Mouse (Mus musculus) ES-CJ7 (cell line): ENCODE measurements around the gene Pcdh8.
A peak's percentile ranks its signal among the peaks of the same experiment; 100 is the strongest.

Experiments used
- DNase-seq: peaks from one replicate; pipeline ENCODE4 v3.0.0; 2011; ENCODE audit warnings: low read depth, low spot score

Pcdh8 gene

DNA sequence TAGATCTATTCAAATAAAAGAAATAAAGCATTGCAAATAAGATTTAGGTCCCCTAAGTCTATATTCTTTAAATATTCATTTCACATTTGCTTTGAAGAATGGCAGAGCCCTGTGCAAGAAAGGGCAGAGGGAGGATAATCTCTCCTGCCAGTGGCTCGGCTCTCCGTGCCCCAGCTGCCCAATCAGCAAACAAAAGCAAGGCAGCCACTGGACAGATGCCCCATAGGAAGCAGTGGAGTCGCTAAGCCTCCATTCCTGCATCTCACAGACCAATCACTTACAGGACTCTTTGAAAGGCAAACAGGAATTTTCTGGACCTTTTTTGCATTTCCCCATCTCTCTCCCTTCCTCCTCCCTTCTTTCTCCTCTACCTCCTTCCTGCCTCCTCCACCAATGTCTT is 17.0 kb downstream of the Pcdh8 start:
- DNase-seq, result no peak

DNA sequence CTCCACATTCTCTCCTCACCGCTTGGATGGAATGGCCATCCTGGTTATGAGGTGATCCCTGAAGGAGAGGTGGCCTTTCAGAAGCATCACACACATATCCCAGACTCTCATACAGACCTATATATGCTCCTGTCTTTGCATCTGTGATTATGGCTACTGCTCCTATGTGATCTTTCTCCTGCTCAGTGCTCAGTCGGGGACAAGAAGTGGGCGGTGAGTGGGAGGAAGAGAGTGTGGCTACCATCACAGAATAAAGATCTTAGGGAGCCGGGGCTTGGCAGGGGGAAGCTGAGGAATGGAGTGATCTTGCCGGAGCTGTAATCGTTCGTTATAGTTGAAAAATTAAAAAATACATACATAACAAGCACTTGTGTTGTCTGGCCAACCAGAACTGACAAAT is 17.4 kb downstream of the Pcdh8 start:
- no peak for DNase-seq

DNA sequence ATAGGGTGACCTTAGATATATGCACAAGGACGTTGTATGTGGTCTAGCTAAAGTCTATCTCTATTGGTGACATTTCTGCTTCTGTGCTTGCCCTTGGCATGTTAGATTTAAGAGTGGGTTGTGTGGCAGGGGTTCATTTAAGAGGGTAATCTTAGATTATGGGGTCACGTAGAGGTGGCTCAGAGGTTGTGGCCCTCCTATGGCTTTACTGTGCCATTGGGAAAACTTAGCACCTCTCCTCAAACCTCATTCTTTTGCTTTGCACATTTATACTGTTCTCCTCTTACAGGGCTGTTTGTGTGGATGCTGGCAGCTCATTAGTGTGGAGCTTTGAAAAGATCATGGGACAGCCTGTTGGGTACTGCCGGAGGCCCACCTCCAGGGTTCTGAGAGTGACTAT is 30.6 kb downstream of the Pcdh8 start:
- no peak for DNase-seq

DNA sequence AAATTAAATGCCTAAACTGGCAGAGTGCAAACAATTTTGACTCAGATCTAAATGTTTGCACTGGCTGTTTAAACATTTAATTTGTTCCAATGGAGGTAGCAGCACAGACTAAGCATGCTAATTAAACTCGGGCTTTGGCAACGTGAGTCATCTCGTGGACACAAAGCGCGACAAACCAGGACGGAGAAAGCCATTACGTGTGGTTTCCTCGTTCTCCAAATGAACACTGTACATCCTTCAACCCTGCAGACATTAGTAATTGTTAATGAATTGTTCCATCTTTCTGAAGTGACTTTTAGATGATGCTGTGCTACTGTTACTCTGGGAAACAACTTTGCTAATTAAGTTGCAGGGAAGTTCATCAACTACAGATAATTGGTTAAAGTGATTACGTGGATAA is 32.7 kb downstream of the Pcdh8 start:
- DNase-seq, result no peak

DNA sequence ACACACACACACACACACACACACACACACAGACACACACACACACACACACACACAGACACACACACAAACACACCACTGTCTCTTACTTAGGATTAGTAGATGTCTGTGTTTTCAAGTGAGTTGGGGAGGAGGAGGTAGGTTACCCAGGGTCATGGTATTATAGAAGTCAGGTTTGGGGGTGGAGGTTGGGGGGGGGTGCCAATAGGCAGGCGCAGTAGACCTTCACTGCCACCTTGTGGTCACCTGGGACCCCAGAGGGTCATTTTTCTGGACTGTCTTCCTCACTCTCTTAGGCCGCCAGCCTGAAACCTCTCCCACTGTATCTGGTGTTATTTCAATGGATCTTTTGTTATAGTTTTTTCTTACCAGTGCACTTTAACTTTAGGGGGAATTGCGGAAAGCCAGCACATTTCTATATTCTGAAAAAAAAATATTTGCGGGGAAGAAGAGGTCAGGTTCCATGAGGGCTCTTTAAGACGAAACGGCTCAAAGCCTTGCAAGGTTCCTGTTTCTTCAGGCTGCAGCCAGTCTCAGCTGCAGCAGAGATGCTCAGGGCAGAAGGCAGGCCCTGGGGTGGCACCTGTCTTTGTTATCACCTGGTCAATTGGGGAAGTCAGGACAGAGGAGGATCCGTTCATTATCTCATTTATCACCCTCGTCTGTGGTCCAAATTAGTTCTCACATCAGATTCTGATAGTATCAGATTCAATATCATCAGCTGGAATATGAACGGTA is 33.3 kb downstream of the Pcdh8 start:
- DNase-seq, result peak; percentile 37

DNA sequence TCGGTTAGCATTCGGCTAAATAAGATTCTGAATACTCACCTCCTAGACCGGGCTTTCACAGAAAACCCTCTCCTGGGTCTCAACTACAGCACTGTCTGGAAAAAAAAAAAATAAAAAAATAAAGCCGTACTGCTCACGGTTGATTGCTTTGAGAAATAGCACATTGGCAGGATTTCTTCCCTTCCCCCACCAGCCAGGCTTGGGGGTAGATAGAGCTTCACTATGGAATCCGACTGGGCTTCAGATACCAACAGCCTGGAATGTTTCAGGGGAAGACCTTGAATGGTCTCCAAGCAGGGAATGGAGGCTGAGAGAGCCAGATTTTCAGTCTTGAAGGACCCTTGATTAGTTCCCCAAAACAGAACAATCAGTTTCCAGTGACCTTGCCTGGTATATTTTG is 34.3 kb downstream of the Pcdh8 start:
- DNase-seq, result no peak

DNA sequence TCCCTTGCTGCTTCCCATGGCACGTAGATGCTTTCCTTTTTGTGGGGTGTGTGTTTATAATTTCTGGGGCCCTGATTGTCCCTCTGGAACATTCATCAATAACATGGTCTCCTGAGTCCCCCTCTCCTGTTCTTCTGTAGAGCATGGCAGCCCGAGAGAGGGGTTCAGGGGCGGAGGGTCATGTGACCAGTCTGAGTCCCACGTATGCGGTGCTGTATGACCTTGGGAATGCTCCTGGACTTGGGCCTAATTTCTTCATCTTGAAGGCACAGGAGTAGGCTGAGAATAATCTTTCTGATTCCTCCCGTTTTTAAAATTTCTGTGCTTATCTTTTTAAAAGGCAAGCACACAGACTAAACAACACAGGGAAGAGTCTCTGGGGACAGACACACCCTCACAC is 37.6 kb downstream of the Pcdh8 start:
- DNase-seq, result no peak

DNA sequence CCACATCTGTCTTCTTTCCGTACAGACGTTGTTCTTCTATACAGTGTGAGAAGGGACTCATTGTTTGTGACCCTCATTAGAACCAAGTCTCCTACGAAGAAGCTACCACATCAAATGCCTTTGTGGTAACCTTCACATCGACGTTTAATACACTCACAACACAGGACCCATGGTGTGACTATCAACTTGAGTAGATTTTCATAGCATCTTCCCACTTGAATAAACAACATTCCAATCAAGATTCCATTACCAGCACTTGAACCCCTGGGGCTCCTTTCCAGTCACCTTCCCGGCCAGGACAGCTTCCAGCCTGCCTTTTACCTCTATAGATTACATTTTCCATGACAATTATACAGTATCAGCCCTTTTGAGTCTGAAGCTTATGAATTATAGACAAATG is 42.3 kb downstream of the Pcdh8 start:
- DNase-seq, result peak; percentile 26

DNA sequence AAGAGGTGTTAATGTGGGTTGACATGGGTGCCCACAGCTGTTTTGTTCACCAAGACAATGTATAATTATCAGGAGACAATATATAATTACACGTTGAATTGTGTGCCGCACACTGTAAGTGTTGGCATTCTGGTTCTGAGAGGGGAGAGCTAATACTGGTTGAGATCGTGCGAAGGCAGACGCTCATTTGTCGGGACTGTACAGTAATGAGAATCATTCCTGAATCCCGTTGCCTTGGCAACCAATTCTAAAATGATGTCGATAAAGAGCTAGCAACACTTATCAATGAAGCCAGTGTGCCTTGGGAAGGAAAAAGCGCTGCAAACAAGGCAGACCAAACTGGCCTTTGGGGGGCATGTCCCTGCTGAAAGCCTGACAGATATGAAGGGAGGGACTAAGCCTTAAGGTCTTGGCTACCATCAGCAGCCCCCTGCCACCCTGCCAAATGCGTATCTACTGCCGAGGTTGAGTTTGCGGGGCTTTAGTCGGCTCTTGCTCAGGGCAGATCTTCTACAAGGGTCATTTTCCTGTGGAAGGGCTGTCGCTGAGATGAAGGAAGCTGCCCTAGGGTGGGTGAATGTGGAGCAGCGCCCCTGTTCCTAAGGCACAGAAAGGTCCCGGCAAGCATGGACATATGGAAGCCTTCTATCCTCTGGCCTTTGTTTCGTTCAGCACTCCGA is 47.0 kb downstream of the Pcdh8 start:
- no peak for DNase-seq

DNA sequence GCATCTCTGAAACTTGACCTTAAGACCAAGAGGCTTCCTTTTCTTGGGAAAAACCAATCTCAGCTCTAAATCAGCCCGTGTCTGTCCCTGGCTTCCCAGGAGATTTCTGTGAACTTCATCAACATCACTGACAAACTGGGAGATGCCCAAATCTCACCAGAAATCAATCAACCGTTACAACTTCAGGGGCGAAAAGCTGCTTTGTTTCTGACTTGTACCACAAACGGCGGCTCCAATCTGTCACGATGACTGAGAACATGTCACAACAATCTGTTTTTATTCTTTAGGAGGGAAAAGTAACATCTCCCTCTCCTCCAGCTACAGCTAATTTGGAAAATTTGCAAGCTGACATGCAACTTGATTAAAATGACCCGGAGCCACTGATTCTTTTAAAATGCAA is 48.9 kb downstream of the Pcdh8 start:
- no peak for DNase-seq
